Mouse (Mus musculus) hindbrain, embryonic 13.5 days (tissue): ENCODE results near the gene Chchd6. TPM values are rescaled to one million over a fixed set of nuclear protein-coding genes. Genes with fewer than 3 reads are reported as not detected.

Source experiments
- ATAC-seq: fragments of 200-750 bp; cut with Nextera tagmentation; 2 replicates; pipeline ENCODE4 v1.8.0; 2017; ENCODE audit warnings: moderate TSS enrichment; ENCODE audit not compliant: low FRiP score
- H3K27ac ChIP-seq: fragments of 300-500 bp; sonication (generic); 2 replicates; pipeline ENCODE4 v1.5.1; 2015; ENCODE audit warnings: inconsistent platforms, mild to moderate bottlenecking, moderate library complexity
- H3K27me3 ChIP-seq: fragments of 300-500 bp; sonication (generic); 2 replicates; pipeline ENCODE4 v1.6.1; 2015; ENCODE audit warnings: mild to moderate bottlenecking, inconsistent platforms
- H3K36me3 ChIP-seq: fragments of 300-500 bp; sonication (generic); 2 replicates; pipeline ENCODE4 v1.6.1; 2015; ENCODE audit warnings: mild to moderate bottlenecking, inconsistent platforms
- H3K4me1 ChIP-seq: fragments of 300-500 bp; sonication (generic); replicated peaks from 2 replicates; pipeline ENCODE4 v1.6.1; 2015; ENCODE audit warnings: inconsistent platforms
- H3K4me2 ChIP-seq: fragments of 300-500 bp; sonication (generic); 2 replicates; pipeline ENCODE4 v1.6.1; 2015; ENCODE audit warnings: inconsistent platforms, mild to moderate bottlenecking, moderate library complexity
- H3K4me3 ChIP-seq: fragments of 300-500 bp; sonication (generic); 2 replicates; pipeline ENCODE4 v1.5.1; 2015; ENCODE audit warnings: mild to moderate bottlenecking, inconsistent platforms
- H3K9ac ChIP-seq: fragments of 300-500 bp; sonication (generic); 2 replicates; pipeline ENCODE4 v1.6.1; 2015; ENCODE audit warnings: mild to moderate bottlenecking, inconsistent platforms
- H3K9me3 ChIP-seq: fragments of 300-500 bp; sonication (generic); 2 replicates; pipeline ENCODE4 v1.6.1; 2016; ENCODE audit warnings: inconsistent platforms
- WGBS: fragments of 180-500 bp; shearing (Covaris S2); methylation state at CpG from one replicate; pipeline ENCODE4 v1.1.7; 2015; 5-methylcytosine and 5-hydroxymethylcytosine counted together
- polyA plus RNA-seq: library from polyadenylated mRNA; unstranded; fragments of >200 nt; fragmentation: Nextera tagmentation; extraction: Ambion mirVana; gene quantifications from 2 replicates; pipeline ENCODE4 v1.2.1, GENCODE M21; 2015

Chchd6 gene
- polyA plus RNA-seq, 1 experiment from 2014 or later, result 126 TPM

DNA sequence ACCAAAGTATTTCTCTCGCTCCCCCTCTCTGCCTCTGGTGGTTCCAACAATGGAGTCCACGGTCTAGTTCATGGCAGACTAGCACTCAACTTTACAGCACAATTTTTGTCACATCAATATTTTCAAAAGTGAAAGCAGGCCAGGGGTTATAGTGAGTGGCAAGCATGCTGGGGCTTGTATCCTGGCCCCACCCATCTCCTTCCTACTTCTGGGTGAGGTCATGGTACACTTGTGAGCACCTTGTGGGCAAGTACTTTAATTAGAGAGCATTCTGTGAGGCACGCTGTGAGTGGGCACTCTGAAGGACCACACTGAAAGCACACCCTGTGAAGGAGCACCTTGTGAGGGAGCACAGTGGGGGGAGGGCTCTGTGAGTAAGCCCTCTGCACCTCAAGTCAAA is 172.8 kb downstream of the Chchd6 start:
- H3K27me3 ChIP-seq, result no peaks in the 10 kb centered on the region
- no peak for ATAC-seq
- H3K4me3 ChIP-seq, result no peak overlapping the region
- peaks cover 15% of the 10 kb centered on the region; the same call in 1 of the 2 replicates for H3K4me1 ChIP-seq
- H3K9ac ChIP-seq, result no peak overlapping the region
- 97% methylated on average over 3 of the region's 3 CpGs for WGBS
- H3K4me2 ChIP-seq, result no peak overlapping the region
- no peaks in the 10 kb centered on the region for H3K9me3 ChIP-seq
- H3K27ac ChIP-seq, result no peak overlapping the region
- 0 out of 2 replicates have a peak, but pooled peaks cover 3% of the 10 kb centered on the region for H3K36me3 ChIP-seq

DNA sequence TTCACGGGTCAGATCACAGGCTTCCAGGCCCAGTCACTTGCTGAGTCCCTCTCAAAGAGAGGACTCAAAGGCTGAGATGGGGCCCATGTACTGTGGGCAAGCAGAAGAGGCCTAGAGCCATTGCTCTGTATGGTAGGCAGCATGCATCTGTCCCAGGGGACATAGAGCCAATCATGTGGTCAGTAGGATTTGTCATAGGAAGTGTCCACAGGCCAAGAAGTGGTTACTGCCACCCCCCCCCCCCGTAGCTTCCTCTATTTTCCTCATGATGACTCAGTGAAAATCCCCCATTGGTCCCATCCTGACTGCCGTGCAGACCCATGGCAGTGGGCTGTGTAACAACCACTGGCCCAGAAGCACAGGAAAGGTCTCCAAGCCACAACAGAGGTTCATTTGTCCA is 173.5 kb downstream of the Chchd6 start:
- Histone ChIP-seq H3K4me3 (no peak overlapping the region), H3K27ac (no peak overlapping the region), H3K4me2 (no peak overlapping the region), H3K27me3 (no peaks in the 10 kb centered on the region), H3K9me3 (no peaks in the 10 kb centered on the region), H3K36me3 (0 out of 2 replicates have a peak, but pooled peaks cover 3% of the 10 kb centered on the region), H3K9ac (no peak overlapping the region), H3K4me1 (peaks cover 15% of the 10 kb centered on the region; the same call in 1 of the 2 replicates)
- no peak for ATAC-seq
- WGBS, result 82% methylated on average over 3 of the region's 3 CpGs

GRCm38 (mm10) chr6:89421503-89421902 is 173.9 kb downstream of the Chchd6 start:
- Histone ChIP-seq H3K9ac (no peak overlapping the region), H3K4me2 (no peak overlapping the region), H3K27ac (no peak overlapping the region), H3K4me1 (peaks cover 15% of the 10 kb centered on the region; the same call in 1 of the 2 replicates), H3K4me3 (no peak overlapping the region), H3K36me3 (0 out of 2 replicates have a peak, but pooled peaks cover 3% of the 10 kb centered on the region), H3K9me3 (no peaks in the 10 kb centered on the region), H3K27me3 (no peaks in the 10 kb centered on the region)
- ATAC-seq, result no peak
- 89% methylated on average over 6 of the region's 6 CpGs for WGBS

DNA sequence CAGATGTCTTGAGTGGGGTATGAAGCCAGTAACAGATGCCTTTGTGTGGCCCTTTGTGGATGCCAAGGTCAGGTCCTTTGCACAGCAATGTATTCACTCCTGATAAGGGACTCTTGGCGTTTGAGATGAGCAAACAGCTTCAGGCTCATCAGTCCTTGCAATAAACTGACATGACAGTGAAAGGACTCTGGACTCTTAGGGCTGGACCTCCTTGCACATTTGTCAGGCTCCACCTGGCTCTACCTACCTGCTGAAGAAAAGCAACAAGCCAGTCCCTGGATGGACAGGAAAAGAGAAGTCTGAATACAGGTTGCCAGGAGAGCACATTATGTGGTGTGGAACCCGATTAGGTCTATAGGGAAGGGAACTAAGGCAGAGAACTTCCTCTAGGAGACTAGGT is 174.7 kb downstream of the Chchd6 start:
- Histone ChIP-seq H3K9me3 (no peaks in the 10 kb centered on the region), H3K4me3 (no peak overlapping the region)
- 77% methylated on average over 2 of the region's 2 CpGs for WGBS

GRCm38 (mm10) chr6:89420110-89420509 is 175.3 kb downstream of the Chchd6 start:
- no peak overlapping the region for H3K27ac ChIP-seq
- no peak overlapping the region for H3K9ac ChIP-seq
- H3K4me3 ChIP-seq, result no peak overlapping the region
- H3K27me3 ChIP-seq, result no peaks in the 10 kb centered on the region
- H3K36me3 ChIP-seq, result 0 out of 2 replicates have a peak, but pooled peaks cover 3% of the 10 kb centered on the region
- H3K4me2 ChIP-seq, result no peak overlapping the region
- peaks cover 15% of the 10 kb centered on the region; the same call in 1 of the 2 replicates for H3K4me1 ChIP-seq
- no peak for ATAC-seq
- H3K9me3 ChIP-seq, result no peaks in the 10 kb centered on the region

More for the DNA sequence above, 174.7 kb downstream of the Chchd6 start:
- no peaks in the 10 kb centered on the region for H3K27me3 ChIP-seq
- H3K27ac ChIP-seq, result no peak overlapping the region
- peaks cover 15% of the 10 kb centered on the region; the same call in 1 of the 2 replicates for H3K4me1 ChIP-seq
- no peak overlapping the region for H3K9ac ChIP-seq
- no peak for ATAC-seq
- no peak overlapping the region for H3K4me2 ChIP-seq
- 0 out of 2 replicates have a peak, but pooled peaks cover 3% of the 10 kb centered on the region for H3K36me3 ChIP-seq

- ATAC-seq, result no peak
- Histone ChIP-seq H3K36me3 (0 out of 2 replicates have a peak, but pooled peaks cover 3% of the 10 kb centered on the region), H3K9ac (no peak overlapping the region), H3K27ac (no peak overlapping the region), H3K4me2 (no peak overlapping the region), H3K4me3 (no peak overlapping the region), H3K4me1 (peaks cover 13% of the 10 kb centered on the region; the same call in 1 of the 2 replicates), H3K27me3 (no peaks in the 10 kb centered on the region), H3K9me3 (no peaks in the 10 kb centered on the region)
- WGBS, result 68% methylated on average over 3 of the region's 3 CpGs
These were observed 176.2 kb downstream of the Chchd6 start for GRCm38 (mm10) chr6:89419066-89419815.

GRCm38 (mm10) chr6:89416030-89416595 is 179.3 kb downstream of the Chchd6 start:
- Histone ChIP-seq H3K36me3 (0 out of 2 replicates have a peak, but pooled peaks cover 3% of the 10 kb centered on the region), H3K4me1 (peaks cover 5% of the 10 kb centered on the region; the same call in 1 of the 2 replicates), H3K4me2 (no peak overlapping the region), H3K9ac (no peak overlapping the region), H3K9me3 (no peaks in the 10 kb centered on the region), H3K27me3 (no peaks in the 10 kb centered on the region), H3K27ac (no peak overlapping the region), H3K4me3 (no peak overlapping the region)
- WGBS, result 91% methylated on average over 3 of the region's 3 CpGs
- ATAC-seq, result no peak

DNA sequence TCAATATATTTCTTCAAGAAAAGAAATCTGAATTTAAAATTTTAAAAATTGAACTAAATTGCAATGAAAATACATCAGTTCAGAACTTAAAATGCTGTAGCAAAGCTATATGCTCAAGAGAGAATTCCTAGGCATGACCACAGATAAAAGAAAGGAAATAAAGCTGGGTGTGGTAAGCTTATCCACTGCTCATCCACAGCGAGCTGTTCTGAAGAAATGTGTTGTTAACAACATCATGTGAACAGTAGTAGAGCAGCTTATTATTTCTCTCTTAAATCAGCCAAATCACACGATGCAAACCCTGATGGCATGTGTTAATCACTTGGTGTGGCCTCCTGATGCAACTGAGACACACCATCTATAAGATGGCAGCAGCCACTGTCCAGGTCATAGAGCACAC is 180.4 kb downstream of the Chchd6 start:
- H3K4me3 ChIP-seq, result no peak overlapping the region
- no peak overlapping the region for H3K4me2 ChIP-seq
- H3K27ac ChIP-seq, result no peak overlapping the region
- no peaks in the 10 kb centered on the region for H3K27me3 ChIP-seq
- H3K36me3 ChIP-seq, result 0 out of 2 replicates have a peak, but pooled peaks cover 3% of the 10 kb centered on the region
- WGBS, result 95% methylated on average over 2 of the region's 2 CpGs
- ATAC-seq, result no peak
- peaks cover 5% of the 10 kb centered on the region; the same call in 1 of the 2 replicates for H3K4me1 ChIP-seq
- H3K9ac ChIP-seq, result no peak overlapping the region
- H3K9me3 ChIP-seq, result no peaks in the 10 kb centered on the region

DNA sequence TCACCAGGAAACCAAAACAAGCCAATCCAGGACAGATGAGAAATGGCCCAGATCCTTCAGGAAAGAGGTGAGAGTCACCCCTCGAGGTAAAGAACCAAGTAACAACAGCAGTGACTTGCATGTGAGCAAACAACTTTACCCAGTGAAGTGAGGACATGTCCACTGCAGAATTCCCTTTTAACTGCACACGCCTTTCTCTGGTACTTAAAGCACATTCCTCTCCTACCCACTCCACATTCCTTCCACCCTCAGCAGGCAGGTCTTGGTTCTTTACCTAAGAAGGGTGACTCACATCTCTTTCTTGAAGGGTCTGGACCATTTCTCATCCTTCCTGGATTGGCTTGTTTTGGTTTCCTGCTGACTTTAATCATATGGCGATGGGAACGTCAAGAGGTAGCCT is 181.3 kb downstream of the Chchd6 start:
- Histone ChIP-seq H3K4me3 (no peak overlapping the region), H3K27me3 (no peaks in the 10 kb centered on the region), H3K36me3 (0 out of 2 replicates have a peak, but pooled peaks cover 2% of the 10 kb centered on the region), H3K9ac (no peak overlapping the region), H3K9me3 (no peaks in the 10 kb centered on the region), H3K4me2 (no peak overlapping the region), H3K4me1 (peaks cover 2% of the 10 kb centered on the region; the same call in 1 of the 2 replicates), H3K27ac (no peak overlapping the region)
- ATAC-seq, result no peak
- WGBS, result 89% methylated on average over 4 of the region's 4 CpGs

DNA sequence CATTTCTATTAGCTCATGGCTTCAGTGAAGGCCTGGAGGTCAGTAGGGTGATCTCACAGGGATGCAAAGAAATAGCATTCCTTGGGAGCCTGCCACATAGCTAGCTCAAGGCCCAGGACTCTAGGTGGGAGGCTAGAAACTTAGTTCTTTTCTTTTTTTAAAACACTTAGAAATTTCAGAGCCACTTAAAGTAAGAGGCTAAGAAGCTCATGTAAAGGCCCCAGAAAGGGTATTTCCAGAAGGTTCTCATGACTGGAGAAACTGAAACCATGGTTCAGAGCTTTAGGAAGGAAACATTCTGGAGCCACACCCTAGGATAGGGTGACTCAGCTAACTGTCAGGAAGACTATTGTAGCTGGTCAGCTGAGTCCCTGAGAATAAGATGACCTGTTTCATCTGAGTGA is 182.0 kb downstream of the Chchd6 start:
- Histone ChIP-seq H3K4me3 (no peak overlapping the region), H3K4me2 (no peak overlapping the region), H3K36me3 (no peaks in the 10 kb centered on the region), H3K9me3 (no peaks in the 10 kb centered on the region), H3K4me1 (no peaks in the 10 kb centered on the region), H3K9ac (no peak overlapping the region), H3K27me3 (no peaks in the 10 kb centered on the region), H3K27ac (no peak overlapping the region)
- ATAC-seq, result no peak

DNA sequence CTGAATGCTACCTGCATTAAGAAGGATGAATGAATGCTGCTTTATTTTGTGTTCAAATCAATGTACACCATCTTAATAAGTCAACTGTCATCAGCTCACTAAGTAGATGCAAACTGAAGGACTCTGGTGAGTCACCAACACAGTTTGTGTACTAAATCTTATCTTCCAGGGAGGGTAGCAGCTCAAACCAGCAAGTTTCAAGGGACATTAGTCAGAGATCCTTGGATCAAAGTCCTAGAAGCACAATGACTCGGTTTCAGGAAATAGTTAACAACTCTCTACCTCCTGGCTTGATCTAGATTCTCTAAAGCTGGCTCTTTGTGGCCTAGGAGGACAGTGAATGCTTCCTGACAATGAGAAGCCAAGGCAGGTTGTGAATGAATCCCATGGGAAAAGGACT is 182.9 kb downstream of the Chchd6 start:
- Histone ChIP-seq H3K4me1 (peaks cover 4% of the 10 kb centered on the region), H3K27me3 (no peaks in the 10 kb centered on the region), H3K4me2 (no peak overlapping the region), H3K9me3 (no peaks in the 10 kb centered on the region), H3K9ac (no peak overlapping the region), H3K36me3 (no peaks in the 10 kb centered on the region), H3K27ac (no peak overlapping the region), H3K4me3 (no peak overlapping the region)
- ATAC-seq, result no peak
- WGBS, result 92% methylated on average over 1 of the region's 1 CpGs

- no peak for ATAC-seq
- H3K4me3 ChIP-seq, result no peak overlapping the region
- H3K27me3 ChIP-seq, result no peaks in the 10 kb centered on the region
- 93% methylated on average over 1 of the region's 1 CpGs for WGBS
- no peak overlapping the region for H3K4me2 ChIP-seq
- no peaks in the 10 kb centered on the region for H3K36me3 ChIP-seq
- peaks cover 12% of the 10 kb centered on the region for H3K4me1 ChIP-seq
- H3K9ac ChIP-seq, result no peak overlapping the region
- H3K27ac ChIP-seq, result no peak overlapping the region
- no peaks in the 10 kb centered on the region for H3K9me3 ChIP-seq
These were observed 186.4 kb downstream of the Chchd6 start for GRCm38 (mm10) chr6:89409041-89409440.
